8 mouse cellular contexts compared by ENCODE assay signal in genomic region chr9:120869432-120870081, GRCm38 (mm10). TPM values are rescaled to one million over a fixed set of nuclear protein-coding genes. Genes with fewer than 3 reads are reported as not detected.
DNase-seq lines count a peak whose midpoint lies in the region; ATAC-seq and TF ChIP-seq lines count a peak whose summit lies in the region.

No protein-coding gene starts in this region.

- peak overlapping the region; percentile 46 for H3K4me2 ChIP-seq in forebrain, embryonic 13.5 days
- H3K4me2 ChIP-seq in intestine, embryonic 14.5 days (ENCODE audit: low read length) = peak overlapping the region; percentile 36
- no peak overlapping the region for H3K4me2 ChIP-seq in liver, embryonic 12.5 days

- peak overlapping the region; percentile 82 for H3K27ac ChIP-seq in heart, embryonic 10.5 days
- H3K27ac ChIP-seq in forebrain, embryonic 13.5 days = peak overlapping the region; percentile 97
- H3K27ac ChIP-seq in intestine, embryonic 14.5 days (ENCODE audit: low read depth) = peak overlapping the region; percentile 3
- peak overlapping the region; percentile 92 for H3K27ac ChIP-seq in left cerebral cortex, adult 2 months
- no peak overlapping the region for H3K27ac ChIP-seq in liver, embryonic 12.5 days

- no peaks in the 10 kb centered on the region for H3K9me3 ChIP-seq in heart, embryonic 10.5 days
- H3K9me3 ChIP-seq in forebrain, embryonic 13.5 days (replicated peaks) = no peaks in the 10 kb centered on the region
- H3K9me3 ChIP-seq in intestine, embryonic 14.5 days (ENCODE audit: control insufficient read depth, low read length) = peaks cover 3% of the 10 kb centered on the region; the same call in 1 of the 2 replicates
- H3K9me3 ChIP-seq in liver, embryonic 12.5 days (replicated peaks) = no peaks in the 10 kb centered on the region

- peaks cover 51% of the 10 kb centered on the region for H3K4me1 ChIP-seq in heart, embryonic 10.5 days
- H3K4me1 ChIP-seq in forebrain, embryonic 13.5 days = peaks cover 70% of the 10 kb centered on the region
- H3K4me1 ChIP-seq in intestine, embryonic 14.5 days (replicated peaks; ENCODE audit: control insufficient read depth, insufficient read depth, low read length) = peaks cover 16% of the 10 kb centered on the region
- 0 out of 2 replicates have a peak, but pooled peaks cover 10% of the 10 kb centered on the region for H3K4me1 ChIP-seq in liver, embryonic 12.5 days

- ATAC-seq in forebrain, embryonic 13.5 days = peak; percentile 88
- ATAC-seq in intestine, embryonic 14.5 days (replicated peaks; ENCODE audit: low FRiP score, low TSS enrichment, low read depth) = 0 out of 2 replicates have a peak, but pooled peaks have one; percentile 36
- ATAC-seq in liver, embryonic 12.5 days = no peak

- no peaks in the 10 kb centered on the region for H3K27me3 ChIP-seq in heart, embryonic 10.5 days (ENCODE audit: insufficient read depth, poor library complexity, severe bottlenecking)
- no peaks in the 10 kb centered on the region for H3K27me3 ChIP-seq in forebrain, embryonic 13.5 days
- no peaks in the 10 kb centered on the region for H3K27me3 ChIP-seq in intestine, embryonic 14.5 days (replicated peaks; ENCODE audit: control insufficient read depth, insufficient read depth, low read length)
- no peaks in the 10 kb centered on the region; the same call in 1 of the 2 replicates for H3K27me3 ChIP-seq in liver, embryonic 12.5 days (replicated peaks)

- WGBS in heart, embryonic 10.5 days = 25% methylated on average over 19 of the region's 19 CpGs
- 25% methylated on average over 19 of the region's 19 CpGs for WGBS in forebrain, embryonic 13.5 days
- 25% methylated on average over 19 of the region's 19 CpGs for WGBS in intestine, embryonic 14.5 days
- 52% methylated on average over 19 of the region's 19 CpGs for WGBS in liver, embryonic 12.5 days (ENCODE audit: insufficient replicate concordance)

- H3K4me3 ChIP-seq in heart, embryonic 10.5 days = peak overlapping the region; percentile 45
- 0 out of 2 replicates have a peak overlapping the region, but pooled peaks have one; percentile 4 for H3K4me3 ChIP-seq in forebrain, embryonic 13.5 days
- H3K4me3 ChIP-seq in intestine, embryonic 14.5 days (ENCODE audit: low read depth, low read length) = no peak overlapping the region
- H3K4me3 ChIP-seq in left cerebral cortex, adult 2 months = no peak overlapping the region
- no peak overlapping the region for H3K4me3 ChIP-seq in liver, embryonic 12.5 days

- TF ChIP-seq CTCF in left cerebral cortex, adult 2 months (IDR thresholded peaks at IDR 0.05) = no peak

- intact Hi-C loops in left cerebral cortex, adult 2 months (cut with DNase I) = loop anchor here (2.0 kb wide), 2 partner anchors 65 to 153 kb away; no protein-coding TSS in a partner anchor

- no peak for DNase-seq in heart, embryonic 10.5 days (ENCODE audit: low spot score)
- no peak for DNase-seq in heart, adult 11 months
- peak; percentile 65 for DNase-seq in intestine, embryonic 14.5 days (ENCODE audit: low spot score)
- DNase-seq in left cerebral cortex, adult 2 months (ENCODE audit: extremely low spot score in 1 of 2, low spot score in 2 of 2) = peak; percentile 57 to 60
- DNase-seq in right cerebral cortex, postnatal 25 days = peak; percentile 72
- DNase-seq in spleen, postnatal 14 days (ENCODE audit: low spot score in 2 of 2) = no peak

- H3K36me3 ChIP-seq in heart, embryonic 10.5 days = no peaks in the 10 kb centered on the region
- H3K36me3 ChIP-seq in forebrain, embryonic 13.5 days (ENCODE audit: poor library complexity, severe bottlenecking) = no peaks in the 10 kb centered on the region
- H3K36me3 ChIP-seq in intestine, embryonic 14.5 days (ENCODE audit: control insufficient read depth, insufficient read depth, low read length) = no peaks in the 10 kb centered on the region
- no peaks in the 10 kb centered on the region for H3K36me3 ChIP-seq in liver, embryonic 12.5 days

- H3K9ac ChIP-seq in forebrain, embryonic 13.5 days = peak overlapping the region; percentile 26; the same call in 1 of the 2 replicates
- H3K9ac ChIP-seq in intestine, embryonic 14.5 days (ENCODE audit: low read length) = no peak overlapping the region
- no peak overlapping the region for H3K9ac ChIP-seq in liver, embryonic 12.5 days

RNA-seq across cellular contexts. Expression of gene Ctnnb1, which starts 59.5 kb away (rescaled TPM):
- polyA plus RNA-seq in heart, embryonic 10.5 days (2016; fragmentation: Nextera tagmentation; extraction: Ambion mirVana) = 390 and 445 TPM in 2 replicates
- polyA plus RNA-seq in forebrain, embryonic 13.5 days (2015; fragmentation: Nextera tagmentation; extraction: Ambion mirVana) = 645 and 673 TPM in 2 replicates
- polyA plus RNA-seq in intestine, embryonic 14.5 days (2014; fragmentation: Nextera tagmentation; extraction: Ambion mirVana) = 629 and 691 TPM in 2 replicates
- total RNA-seq in left cerebral cortex, adult 2 months (2021) = 100 to 1,000 TPM; 452 to 506 TPM
- 158 and 161 TPM in 2 replicates for polyA plus RNA-seq in liver, embryonic 12.5 days (2016; fragmentation: Nextera tagmentation; extraction: Ambion mirVana)

Comparison
In these comparisons a context has a peak if more than half of its experiments do, and no peak if none do; other contexts are left out.
1. DNase-seq: peak in intestine, embryonic 14.5 days (single experiment), left cerebral cortex, adult 2 months (2 of 2) and right cerebral cortex, postnatal 25 days (single experiment); none in heart, embryonic 10.5 days (single experiment), heart, adult 11 months (single experiment) and spleen, postnatal 14 days (0 of 2).
2. H3K4me3 ChIP-seq: peak in heart, embryonic 10.5 days (single experiment) and forebrain, embryonic 13.5 days (single experiment); none in intestine, embryonic 14.5 days (single experiment), left cerebral cortex, adult 2 months (single experiment) and liver, embryonic 12.5 days (single experiment).